Mouse (Mus musculus) liver, embryonic 14.5 days (tissue): ENCODE data around the gene Gm27027. TPM values are rescaled to one million over a fixed set of nuclear protein-coding genes. Genes with fewer than 3 reads are reported as not detected.
A peak's percentile ranks its signal among the peaks of the same experiment; 100 is the strongest.

Source experiments
- ATAC-seq: fragments of 200-750 bp; cut with Nextera tagmentation; 2 replicates; pipeline ENCODE4 v1.8.0; 2017; ENCODE audit warnings: moderate number of reproducible peaks, mild to moderate bottlenecking, moderate library complexity; ENCODE audit not compliant: insufficient read depth
- DNase-seq, 3 experiments: peaks; one replicate each; pipeline ENCODE4 v3.0.0-alpha.2; 2012 to 2013; ENCODE audit warnings: low read depth in 3 of 3, low spot score in 3 of 3
- H3K27ac ChIP-seq: fragments of 300-500 bp; sonication (generic); 2 replicates; pipeline ENCODE4 v1.5.1; 2014; ENCODE audit warnings: moderate library complexity, mild to moderate bottlenecking, control low read depth, inconsistent platforms
- H3K27me3 ChIP-seq: fragments of 300-500 bp; sonication (generic); 2 replicates; pipeline ENCODE4 v1.6.1; 2014; ENCODE audit warnings: mild to moderate bottlenecking, low read length, moderate library complexity; ENCODE audit not compliant: control insufficient read depth, insufficient read depth
- H3K36me3 ChIP-seq: fragments of 300-500 bp; sonication (generic); replicated peaks from 2 replicates; pipeline ENCODE4 v1.6.1; 2014; ENCODE audit warnings: low read depth; ENCODE audit not compliant: control insufficient read depth, insufficient read depth
- H3K4me1 ChIP-seq, 2 experiments: fragments of 200-500 bp in 1 of 2; fragments of 300-500 bp in 1 of 2; sonication (generic) in 1 of 2; replicated peaks; 2 replicates each; pipeline ENCODE4 v1.6.1; 2012 to 2014; ENCODE audit warnings: antibody characterized with exemption in 1 of 2, inconsistent platforms in 1 of 2, low read length in 1 of 2; ENCODE audit not compliant: control insufficient read depth in 2 of 2, insufficient read depth in 2 of 2
- H3K4me2 ChIP-seq: fragments of 300-500 bp; sonication (generic); 2 replicates; pipeline ENCODE4 v1.6.1; 2014; ENCODE audit warnings: low read depth, mild to moderate bottlenecking, control low read depth, moderate library complexity
- H3K4me3 ChIP-seq, 2 experiments: fragments of 200-500 bp in 1 of 2; fragments of 300-500 bp in 1 of 2; sonication (generic) in 1 of 2; 2 replicates each; pipeline ENCODE4 v1.5.1; 2012 to 2014; ENCODE audit warnings: low read depth in 2 of 2, low read length in 2 of 2, mild to moderate bottlenecking in 2 of 2, control low read depth in 1 of 2, inconsistent platforms in 1 of 2, moderate library complexity in 1 of 2; ENCODE audit not compliant: insufficient read depth in 1 of 2
- H3K9ac ChIP-seq: fragments of 300-500 bp; sonication (generic); replicated peaks from 2 replicates; pipeline ENCODE4 v1.6.1; 2014; ENCODE audit warnings: mild to moderate bottlenecking, control low read depth, moderate library complexity
- H3K9me3 ChIP-seq: fragments of 300-500 bp; sonication (generic); 2 replicates; pipeline ENCODE4 v1.6.1; 2016; ENCODE audit warnings: low read length, mixed read lengths; ENCODE audit not compliant: control insufficient read depth
- CTCF ChIP-seq: IDR thresholded peaks from 2 replicates; pipeline ENCODE4 v1.5.1; 2016; ENCODE audit warnings: antibody characterized with exemption, low read depth, control low read depth
- EP300 ChIP-seq: IDR thresholded peaks from 2 replicates; pipeline ENCODE4 v1.6.1; 2016; ENCODE audit warnings: antibody characterized with exemption, low read depth
- WGBS: fragments of 180-500 bp; shearing (Covaris S2); extraction: QIAGEN DNeasy Blood & Tissue Kit; methylation state at CpG from one replicate; pipeline ENCODE4 v1.1.7; 2014; ENCODE audit not compliant: insufficient replicate concordance; 5-methylcytosine and 5-hydroxymethylcytosine counted together
- polyA plus RNA-seq, 2 experiments: library from polyadenylated mRNA; depleted of rRNA in 1 of 2; stranded (reverse) in 1 of 2; unstranded in 1 of 2; fragments of >200 nt; fragmentation: Nextera tagmentation in 1 of 2; extraction: Ambion mirVana in 1 of 2; gene quantifications; 2 replicates each; pipeline versions ENCODE4 v1.2.1 to v1.2.3; 2012 to 2014

Gm27027 gene
- polyA plus RNA-seq, 2 experiments = not detected

DNA sequence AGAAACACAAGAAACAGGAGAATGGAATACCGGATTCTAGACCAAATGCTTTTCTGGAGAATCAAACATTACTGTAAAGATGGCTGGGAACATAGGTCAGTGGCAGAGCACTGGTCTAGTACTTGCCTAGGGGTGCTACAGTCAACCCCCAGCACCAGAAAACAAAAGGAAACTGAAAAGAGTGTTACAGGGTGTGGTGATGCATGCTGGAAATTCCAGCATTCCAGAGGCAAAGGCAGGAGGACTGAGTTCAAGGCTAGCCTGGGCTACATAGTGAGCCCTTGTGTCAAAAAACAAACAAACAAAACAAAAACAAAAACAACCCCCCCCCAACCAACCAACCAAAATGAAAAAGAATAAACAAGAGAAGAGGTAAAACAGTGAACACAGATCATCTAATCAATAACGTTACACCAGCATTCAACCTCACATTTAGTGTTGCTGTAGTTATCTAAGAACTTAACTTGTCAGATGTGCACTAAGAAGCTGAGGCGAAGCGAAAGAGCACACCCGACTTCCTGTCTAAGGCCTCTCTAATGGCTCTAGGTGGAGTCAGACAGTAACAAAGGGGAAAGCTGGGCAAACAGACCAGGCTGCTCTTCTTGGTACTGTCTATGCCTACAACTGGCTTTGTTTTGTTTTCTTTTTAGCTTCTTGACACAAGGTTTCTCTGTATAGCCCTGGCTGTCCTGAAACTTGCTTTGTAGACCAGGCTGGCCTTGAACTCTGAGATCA, 44.4 kb upstream of the Gm27027 start:
- DNase-seq (no peak), ATAC-seq (no peak)
- 62% methylated on average over 5 of the region's 5 CpGs for WGBS
- no peak overlapping the region for H3K9ac ChIP-seq
- peaks cover 0 to 3% of the 10 kb centered on the region in 2 experiments; a peak in 1 of 4 replicates for H3K4me1 ChIP-seq
- no peak overlapping the region for H3K27ac ChIP-seq
- H3K9me3 ChIP-seq = no peaks in the 10 kb centered on the region
- H3K27me3 ChIP-seq = no peaks in the 10 kb centered on the region
- no peaks in the 10 kb centered on the region for H3K36me3 ChIP-seq
- no peak overlapping the region for H3K4me2 ChIP-seq
- TF ChIP-seq EP300 (no peak), CTCF (no peak)
- no peak overlapping the region for H3K4me3 ChIP-seq

DNA sequence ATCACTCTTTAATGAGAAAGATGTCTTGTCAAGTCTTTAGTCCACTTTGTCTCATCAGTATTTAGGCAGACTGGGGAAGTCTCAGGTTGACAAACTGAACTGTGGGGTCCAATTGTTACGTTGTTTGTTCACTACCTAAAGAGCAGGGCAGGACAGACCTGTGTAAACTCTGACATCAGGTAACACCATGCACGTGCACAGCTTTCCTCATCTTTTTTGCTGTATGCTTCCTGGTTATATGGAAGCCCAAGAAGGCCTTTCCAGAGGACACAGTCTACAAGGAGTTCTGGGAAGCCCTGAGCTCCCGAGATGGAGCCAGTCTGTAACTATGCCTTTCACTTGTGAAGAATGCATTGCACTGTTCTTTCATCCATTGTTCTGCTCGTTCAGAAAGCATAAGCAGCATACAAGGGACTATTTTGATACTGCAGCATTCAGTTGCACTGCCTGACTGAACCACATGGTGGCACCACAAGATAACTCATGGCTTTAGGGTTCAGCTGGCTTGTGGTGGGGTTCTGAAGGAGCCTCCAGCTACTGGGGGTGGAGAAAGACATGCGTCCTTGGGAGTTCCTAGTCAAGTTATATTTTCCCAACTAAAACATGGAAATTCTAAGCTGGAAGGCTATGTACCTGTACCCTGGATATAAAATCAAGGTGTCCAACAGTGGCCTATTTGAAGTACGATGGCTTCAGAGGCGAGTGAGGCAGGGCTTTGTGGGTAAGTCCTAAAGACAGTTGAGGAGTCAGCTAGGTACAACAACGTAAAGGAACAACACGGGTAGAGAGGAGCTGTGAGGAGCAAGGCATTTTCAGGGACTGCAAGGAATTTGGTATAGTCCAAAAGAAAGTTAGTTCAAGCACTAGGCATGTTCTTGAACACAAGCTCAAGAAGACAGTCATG, 39.5 kb upstream of the Gm27027 start:
- WGBS = 61% methylated on average over 9 of the region's 9 CpGs
- H3K9ac ChIP-seq = no peak overlapping the region
- H3K9me3 ChIP-seq = no peaks in the 10 kb centered on the region
- H3K4me2 ChIP-seq = no peak overlapping the region
- H3K4me1 ChIP-seq = no peaks in the 10 kb centered on the region
- no peak overlapping the region for H3K4me3 ChIP-seq
- H3K36me3 ChIP-seq = no peaks in the 10 kb centered on the region
- TF ChIP-seq EP300 (no peak), CTCF (peak; percentile 81)
- H3K27me3 ChIP-seq = no peaks in the 10 kb centered on the region
- DNase-seq = no peak
- H3K27ac ChIP-seq = no peak overlapping the region
- ATAC-seq = no peak

DNA sequence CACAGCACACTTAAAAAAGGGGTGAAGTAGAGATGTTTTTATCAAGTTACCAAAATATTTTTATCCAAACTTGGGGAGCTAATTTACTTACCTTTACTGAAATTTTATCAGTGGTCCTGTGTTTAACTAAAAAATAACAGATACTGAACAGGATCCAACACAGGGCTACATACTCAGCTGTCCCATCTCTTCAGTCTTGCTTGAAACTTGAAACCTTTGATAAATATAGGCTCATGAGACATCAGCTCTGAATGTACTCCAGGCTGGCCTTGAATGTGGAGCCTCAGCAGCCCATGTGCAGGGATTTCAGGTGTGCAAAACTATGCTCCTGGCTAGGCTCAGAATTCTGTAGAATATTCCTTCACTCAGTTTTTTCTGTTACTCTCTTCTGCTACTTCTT, 34.4 kb upstream of the Gm27027 start:
- DNase-seq = no peak
- TF ChIP-seq CTCF = no peak
- no peaks in the 10 kb centered on the region for H3K27me3 ChIP-seq
- no peaks in the 10 kb centered on the region for H3K4me1 ChIP-seq
- no peak overlapping the region for H3K4me2 ChIP-seq
- no peaks in the 10 kb centered on the region for H3K9me3 ChIP-seq
- no peaks in the 10 kb centered on the region for H3K36me3 ChIP-seq
- ATAC-seq = no peak
- H3K4me3 ChIP-seq = no peak overlapping the region
- no peak overlapping the region for H3K27ac ChIP-seq
- H3K9ac ChIP-seq = no peak overlapping the region

- no peak for TF ChIP-seq EP300
- TF ChIP-seq CTCF = no peak
- no peak overlapping the region for H3K4me2 ChIP-seq
- no peak overlapping the region for H3K9ac ChIP-seq
- no peak overlapping the region for H3K4me3 ChIP-seq
- no peak overlapping the region for H3K27ac ChIP-seq
- no peaks in the 10 kb centered on the region for H3K36me3 ChIP-seq
- ATAC-seq (no peak), DNase-seq (no peak)
- no peaks in the 10 kb centered on the region for H3K9me3 ChIP-seq
- H3K27me3 ChIP-seq = no peaks in the 10 kb centered on the region
- H3K4me1 ChIP-seq = no peaks in the 10 kb centered on the region
- WGBS = 28% methylated on average over 6 of the region's 6 CpGs
Observed at GRCm38 (mm10) chr2:94024637-94025036, 28.5 kb upstream of the Gm27027 start.
